Mouse (Mus musculus) layer of hippocampus, adult 2 months (tissue): ENCODE data around the gene Bola2. TPM values are rescaled to one million over a fixed set of nuclear protein-coding genes. Genes with fewer than 3 reads are reported as not detected.

Source experiments
- DNase-seq, 2 experiments: peaks; one replicate each; pipeline ENCODE4 v3.0.0; 2022; ENCODE audit warnings: low spot score in 2 of 2
- H3K27ac ChIP-seq: fragments of 200-600 bp; 2 replicates; pipeline ENCODE4 v1.8.1; 2022
- H3K4me3 ChIP-seq: fragments of 200-600 bp; 2 replicates; pipeline ENCODE4 v1.8.1; 2022; ENCODE audit warnings: mild to moderate bottlenecking
- CTCF ChIP-seq: fragments of 200-600 bp; conservative IDR thresholded peaks from 2 replicates; pipeline ENCODE4 v1.8.1; 2022; ENCODE audit warnings: antibody characterized with exemption, mild to moderate bottlenecking, moderate library complexity
- long read RNA-seq, 2 experiments: library from polyadenylated mRNA; stranded (forward); transcript quantifications; one replicate each; pipeline ENCODE4 v2.0.0; 2021; ENCODE audit warnings: borderline mapping rate in 2 of 2
- total RNA-seq, 2 experiments: library from RNA; stranded (reverse); gene quantifications; 2 replicates each; pipeline ENCODE4 v1.2.3; 2021

The Bola2 gene
- 100 to 1,000 TPM; 103 to 112 TPM for total RNA-seq
- long read RNA-seq, experiment 1, transcript Bola2-203 (3 exons, 1,266 nt): major isoform, 56 of 62 reads
- long read RNA-seq, experiment 1, partial matches to known transcripts: 0 of 62 reads
- long read RNA-seq, experiment 1, other reads (novel, unspliced or antisense): 1 of 62 reads
- long read RNA-seq, experiment 2, transcript Bola2-204 (2 exons, 1,013 nt): minor isoform, 5 of 86 reads
- long read RNA-seq, experiment 2, transcript Bola2-203 (3 exons, 1,266 nt): major isoform, 75 of 86 reads
- long read RNA-seq, experiment 2, partial matches to known transcripts: 0 of 86 reads
- long read RNA-seq, experiment 2, other reads (novel, unspliced or antisense): 4 of 86 reads

DNA sequence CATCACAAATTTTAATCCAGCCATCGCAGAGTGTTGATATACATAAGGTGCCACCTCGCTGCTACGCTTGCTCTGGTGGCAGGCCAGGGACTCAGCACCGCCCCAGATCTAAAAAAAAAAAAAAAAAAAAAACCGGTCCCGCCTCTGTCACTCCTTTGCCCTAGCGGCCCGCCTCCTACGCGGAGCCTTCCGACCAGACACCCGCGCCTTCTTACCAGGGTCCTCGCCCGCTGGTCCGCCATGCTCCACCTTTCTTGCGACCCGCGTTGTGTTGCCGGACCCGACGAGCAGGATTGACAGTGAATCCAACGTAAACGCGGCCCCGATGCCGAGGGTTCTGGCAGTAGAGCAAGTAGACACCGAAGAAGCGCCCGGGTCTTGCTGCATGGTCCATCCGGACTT is at the start of gene Bola2:
TSS of gene Bola2 (plus strand) at position 192 of the 402 bp plus-strand sequence.
- peak within 1 kb of the TSS; percentile 97 for H3K27ac ChIP-seq
- no peak for DNase-seq
- peak within 1 kb of the TSS; percentile 95 for H3K4me3 ChIP-seq
- TF ChIP-seq CTCF: no peak

DNA sequence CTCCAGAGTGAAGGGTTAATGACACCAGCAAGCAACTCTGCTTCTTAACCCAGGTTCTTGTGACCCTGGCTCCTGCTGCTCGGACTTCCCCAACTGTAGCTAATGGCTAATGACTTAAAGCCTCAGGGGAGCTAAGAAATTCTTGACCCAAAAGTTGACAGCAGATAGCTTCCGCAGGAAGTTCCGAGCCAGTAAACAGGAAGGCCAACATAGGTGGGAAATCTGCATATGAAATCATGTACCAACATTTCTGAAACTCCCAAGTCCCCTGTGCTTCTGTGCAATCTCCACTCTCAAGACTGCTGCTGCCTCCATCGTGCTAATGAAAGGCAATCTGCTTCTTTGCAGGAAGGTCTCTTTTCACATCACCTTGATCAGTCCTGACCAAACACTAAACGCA is 49.5 kb upstream of the Bola2 start:
- TF ChIP-seq CTCF: no peak
- H3K4me3 ChIP-seq: no peak overlapping the region
- DNase-seq: no peak
- no peak overlapping the region for H3K27ac ChIP-seq

GRCm38 (mm10) chr7:126648486-126648885 is 46.7 kb upstream of the Bola2 start:
- Histone ChIP-seq H3K27ac (peak overlapping the region; percentile 96; the same call in 1 of the 2 replicates), H3K4me3 (peak overlapping the region; percentile 72)
- no peak for DNase-seq
- TF ChIP-seq CTCF: peak; percentile 63

- H3K27ac ChIP-seq: peak within 1 kb of the TSS; percentile 96
- peak; percentile 91 to 93 for DNase-seq
- peak within 1 kb of the TSS; percentile 72 for H3K4me3 ChIP-seq
- no peak for TF ChIP-seq CTCF
Observed at GRCm38 (mm10) chr7:126649231-126650051, 45.8 kb upstream of the Bola2 start, which contains the start of gene Sgf29. Sgf29 (plus strand) TSS chr7:126649309.

DNA sequence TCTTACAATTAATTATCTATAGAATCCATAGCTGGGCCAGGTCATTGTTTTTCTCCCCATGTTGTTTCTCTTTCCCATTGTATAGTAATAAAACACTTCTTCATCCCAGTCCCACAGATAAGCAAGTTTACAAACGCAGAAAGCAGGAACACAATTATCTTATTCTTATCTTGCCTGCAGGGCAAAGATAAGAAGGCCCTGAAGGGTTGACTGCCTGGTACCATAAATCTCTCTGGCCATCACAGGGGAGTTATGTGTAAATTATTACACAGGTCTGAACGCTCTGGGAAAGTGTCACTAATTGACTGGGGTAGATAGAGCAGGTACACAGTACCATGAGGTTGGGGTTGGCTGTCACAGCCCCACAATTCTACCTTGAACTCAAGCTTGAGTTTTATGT is 44.3 kb upstream of the Bola2 start:
- no peak overlapping the region for H3K4me3 ChIP-seq
- no peak for TF ChIP-seq CTCF
- H3K27ac ChIP-seq: no peak overlapping the region
- DNase-seq: no peak

GRCm38 (mm10) chr7:126653991-126654390 is 41.2 kb upstream of the Bola2 start:
- no peak overlapping the region for H3K4me3 ChIP-seq
- TF ChIP-seq CTCF: no peak
- H3K27ac ChIP-seq: no peak overlapping the region
- no peak for DNase-seq

DNA sequence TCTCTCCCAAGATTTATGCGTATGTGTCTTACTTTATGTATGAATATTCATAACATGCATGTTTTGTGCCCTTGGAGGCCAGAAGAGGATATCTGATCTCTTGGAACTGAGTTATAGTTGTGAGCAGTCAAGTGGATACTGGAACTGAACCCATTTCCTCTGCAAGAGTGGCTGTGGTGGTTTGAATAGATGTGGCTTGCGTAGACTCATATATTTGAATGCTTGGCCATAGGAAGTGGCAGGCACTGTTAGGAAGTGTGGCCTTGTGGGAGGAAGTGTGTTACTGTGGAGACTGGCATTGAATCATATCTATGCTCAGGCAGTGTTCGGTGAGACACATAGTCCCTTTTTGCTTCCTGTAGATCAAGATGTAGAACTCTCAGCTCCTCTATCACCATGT is 39.5 kb upstream of the Bola2 start:
- no peak for TF ChIP-seq CTCF
- Histone ChIP-seq H3K4me3 (no peak overlapping the region), H3K27ac (no peak overlapping the region)
- DNase-seq: no peak

DNA sequence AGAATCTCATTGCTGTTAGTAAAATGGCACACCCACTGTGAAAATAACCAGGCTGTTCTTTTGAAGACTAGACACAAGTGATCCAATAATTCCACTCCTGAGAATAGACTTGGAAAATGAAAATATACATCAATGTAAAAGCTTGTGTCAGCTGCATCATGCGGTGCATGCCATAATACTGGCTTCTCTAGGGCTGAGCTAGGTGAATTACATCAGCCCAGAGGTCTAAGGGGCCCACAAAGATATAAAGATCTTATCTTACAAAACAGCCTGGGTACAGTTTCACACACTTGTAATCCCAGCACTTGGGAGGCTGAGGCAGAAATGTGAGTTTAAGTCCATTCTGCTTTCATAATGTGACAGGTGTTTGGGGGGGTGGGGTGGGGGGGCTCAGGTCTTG is 37.7 kb upstream of the Bola2 start:
- Histone ChIP-seq H3K4me3 (no peak overlapping the region), H3K27ac (no peak overlapping the region)
- TF ChIP-seq CTCF: no peak
- no peak for DNase-seq

GRCm38 (mm10) chr7:126659771-126660170 is 35.4 kb upstream of the Bola2 start:
- H3K4me3 ChIP-seq: no peak overlapping the region
- DNase-seq: no peak
- no peak for TF ChIP-seq CTCF
- no peak overlapping the region for H3K27ac ChIP-seq

DNA sequence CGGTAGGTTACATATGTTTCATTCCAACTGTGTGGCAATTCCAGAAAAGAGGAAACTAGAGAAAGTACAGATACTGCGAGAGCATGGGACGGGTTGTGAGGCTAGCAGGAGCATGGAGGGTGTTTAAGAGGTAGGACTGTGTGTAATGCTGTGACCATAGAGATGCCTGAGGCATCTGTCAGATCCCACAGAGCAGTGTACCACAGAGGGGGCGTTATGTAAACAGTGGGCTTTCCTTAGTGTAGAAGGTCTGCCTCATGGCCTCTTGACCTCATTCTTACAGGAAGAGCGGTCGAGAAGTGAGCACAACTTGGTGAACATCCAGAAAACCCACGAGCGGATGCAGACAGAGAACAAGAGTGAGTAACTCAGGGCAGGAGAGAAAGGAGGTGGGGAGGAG is 31.6 kb upstream of the Bola2 start:
- no peak overlapping the region for H3K4me3 ChIP-seq
- no peak for TF ChIP-seq CTCF
- no peak for DNase-seq
- no peak overlapping the region for H3K27ac ChIP-seq

DNA sequence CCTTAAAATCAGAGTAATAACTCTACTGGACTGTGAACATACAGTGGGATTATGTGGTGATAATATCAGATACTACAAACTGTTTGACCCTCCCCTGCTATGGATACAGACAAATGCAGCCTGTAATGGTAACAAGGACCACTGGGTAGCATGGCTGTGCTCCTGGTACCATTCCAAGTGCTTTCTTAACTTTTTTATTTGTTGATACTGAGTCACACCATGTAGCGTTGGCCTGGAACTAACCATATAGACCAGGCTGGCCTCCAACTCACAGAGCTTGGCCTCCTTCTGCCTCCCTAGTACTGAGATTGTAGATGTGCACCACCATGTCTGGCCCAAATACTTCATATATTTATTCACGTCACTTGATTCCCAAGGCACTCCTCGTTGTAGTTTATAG is 29.9 kb upstream of the Bola2 start:
- no peak overlapping the region for H3K4me3 ChIP-seq
- DNase-seq: no peak

DNA sequence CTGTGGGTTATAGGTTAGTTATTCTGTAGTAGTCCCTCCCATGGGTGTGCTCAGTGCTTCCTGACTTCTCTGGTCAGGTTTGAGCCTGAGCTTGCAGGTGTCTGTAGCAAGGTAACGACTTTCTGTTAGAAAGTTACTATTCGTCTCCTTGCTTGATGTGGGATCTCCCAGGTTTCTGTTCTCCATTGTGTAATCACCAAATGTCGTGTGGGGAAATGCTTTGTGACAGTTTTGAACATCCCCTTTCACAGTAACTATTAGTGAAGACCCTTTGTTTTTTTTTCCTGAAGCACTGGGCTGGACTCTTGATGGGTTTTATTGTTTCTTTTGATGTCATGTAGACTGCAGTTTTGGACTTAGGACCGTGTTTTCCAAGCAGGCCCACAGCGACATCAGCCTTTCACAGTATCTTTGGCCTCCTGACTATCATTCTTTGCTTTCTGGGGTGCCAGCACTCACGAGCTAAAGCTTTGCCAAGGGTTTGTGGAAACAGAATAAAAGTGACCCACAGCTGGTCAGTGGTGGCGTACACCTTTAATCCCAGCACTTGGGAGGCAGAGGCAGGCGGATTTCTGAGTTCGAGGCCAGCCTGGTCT is 27.6 kb upstream of the Bola2 start:
- Histone ChIP-seq H3K4me3 (no peak overlapping the region), H3K27ac (no peak overlapping the region)
- DNase-seq: no peak
- TF ChIP-seq CTCF: no peak

More for the DNA sequence above, 29.9 kb upstream of the Bola2 start:
- TF ChIP-seq CTCF: peak; percentile 69
- no peak overlapping the region for H3K27ac ChIP-seq

- DNase-seq: no peak
- no peak overlapping the region for H3K27ac ChIP-seq
- no peak for TF ChIP-seq CTCF
Observed at GRCm38 (mm10) chr7:126668452-126668851, 26.7 kb upstream of the Bola2 start.

DNA sequence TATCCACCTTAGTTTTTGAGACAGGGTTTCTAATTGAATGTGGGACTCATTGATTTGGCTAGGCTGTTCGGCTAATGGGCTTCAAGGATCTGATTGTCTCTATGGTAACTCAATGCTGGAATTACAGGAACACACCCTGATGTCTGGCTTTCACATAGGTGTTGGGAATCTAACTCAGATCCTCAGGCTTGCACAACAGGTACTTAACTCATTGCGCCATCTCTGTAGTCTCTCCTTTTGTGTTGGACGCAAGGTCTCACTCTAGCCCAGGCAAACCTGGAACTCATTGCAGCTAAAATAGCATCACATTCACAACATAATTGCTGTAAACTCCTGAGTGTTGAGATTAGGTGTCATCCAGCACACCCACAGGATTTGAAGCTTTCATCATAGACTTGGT is 25.0 kb upstream of the Bola2 start:
- TF ChIP-seq CTCF: no peak
- no peak for DNase-seq
- Histone ChIP-seq H3K4me3 (no peak overlapping the region), H3K27ac (no peak overlapping the region)

More at GRCm38 (mm10) chr7:126668452-126668851, 26.7 kb upstream of the Bola2 start:
- no peak overlapping the region for H3K4me3 ChIP-seq
